Mouse (Mus musculus) cortical plate, adult 2 months (tissue): ENCODE data around the gene Commd1.
A peak's percentile ranks its signal among the peaks of the same experiment; 100 is the strongest.

Source experiments
- CTCF ChIP-seq: fragments of 200-500 bp; IDR thresholded peaks from 2 replicates; pipeline ENCODE4 v1.5.1; 2011; ENCODE audit warnings: mild to moderate bottlenecking, control low read depth, low read length; ENCODE audit not compliant: insufficient read depth; ENCODE audit errors: extremely low read depth
- POLR2A ChIP-seq: fragments of 200-500 bp; IDR thresholded peaks from 2 replicates; pipeline ENCODE4 v1.6.1; 2011; ENCODE audit warnings: mild to moderate bottlenecking, low read length, control low read depth; ENCODE audit not compliant: insufficient read depth; ENCODE audit errors: extremely low read depth

GRCm38 (mm10) chr11:23013580-23014294 lies 31.6 kb upstream of the Commd1 start:
- TF ChIP-seq CTCF (peak; percentile 12; the same call in 1 of the 2 replicates), POLR2A (no peak)
